Mouse (Mus musculus): ENCODE data around the gene Slc25a11.
A peak's percentile ranks its signal among the peaks of the same experiment; 100 is the strongest.

Slc25a11 gene

GRCm38 (mm10) chr11:70646691-70647650 lies at the start of gene Slc25a11, which contains the start of gene Rnf167:
TSS of gene Slc25a11 (minus strand) at chr11:70647479.
TSS of gene Rnf167 (plus strand) at chr11:70647235.
- peak; percentile 99 for DNase-seq (ENCODE audit: low read depth, low spot score)

DNA sequence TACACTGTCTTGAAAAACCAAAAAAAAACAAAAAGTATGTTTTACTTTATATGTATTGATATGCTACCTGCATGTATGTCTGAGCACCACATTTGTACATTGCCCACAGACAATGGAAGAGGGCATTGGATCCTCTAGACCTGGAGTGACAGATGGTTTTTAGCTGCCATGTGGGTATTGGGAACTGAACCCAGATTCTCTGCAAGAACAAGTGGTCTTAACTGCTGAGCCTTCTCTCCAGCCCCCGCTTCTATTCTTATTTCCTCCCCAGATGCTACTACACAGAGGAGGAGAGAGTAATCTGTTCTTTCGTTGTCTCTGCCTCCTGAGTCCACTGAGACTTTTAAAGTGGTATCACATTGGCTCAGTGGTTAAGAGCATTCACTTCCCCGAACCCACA lies 46.2 kb upstream of the Slc25a11 start:
- DNase-seq (ENCODE audit: low read depth, low spot score), result no peak

DNA sequence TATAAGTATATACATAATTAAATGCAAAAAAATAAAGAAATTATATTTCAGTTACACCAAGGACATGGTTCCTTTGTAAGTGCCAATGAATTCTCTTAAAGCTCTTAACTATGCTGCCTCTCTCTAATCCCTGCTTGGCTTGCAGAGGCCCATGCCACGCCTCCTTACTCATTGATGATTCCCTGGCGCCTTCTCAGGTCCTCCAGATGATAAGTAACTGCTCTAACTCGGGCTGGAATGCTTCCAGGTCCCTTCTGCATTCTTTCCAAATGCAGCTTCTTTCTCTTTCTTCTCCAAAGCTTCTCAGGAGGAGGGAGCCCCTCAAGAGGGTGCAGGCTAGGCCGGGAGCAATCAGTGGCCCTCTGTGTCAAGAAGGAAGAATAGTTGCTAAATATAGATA lies 42.3 kb upstream of the Slc25a11 start:
- no peak for DNase-seq (ENCODE audit: low read depth, low spot score)

GRCm38 (mm10) chr11:70688372-70688771 lies 41.1 kb upstream of the Slc25a11 start:
- no peak for DNase-seq (ENCODE audit: low read depth, low spot score)

GRCm38 (mm10) chr11:70687601-70688199 lies 40.4 kb upstream of the Slc25a11 start, which contains the start of gene Camta2:
TSS of gene Camta2 (minus strand) at chr11:70688105.
- peak; percentile 57 for DNase-seq (ENCODE audit: low read depth, low spot score)

DNA sequence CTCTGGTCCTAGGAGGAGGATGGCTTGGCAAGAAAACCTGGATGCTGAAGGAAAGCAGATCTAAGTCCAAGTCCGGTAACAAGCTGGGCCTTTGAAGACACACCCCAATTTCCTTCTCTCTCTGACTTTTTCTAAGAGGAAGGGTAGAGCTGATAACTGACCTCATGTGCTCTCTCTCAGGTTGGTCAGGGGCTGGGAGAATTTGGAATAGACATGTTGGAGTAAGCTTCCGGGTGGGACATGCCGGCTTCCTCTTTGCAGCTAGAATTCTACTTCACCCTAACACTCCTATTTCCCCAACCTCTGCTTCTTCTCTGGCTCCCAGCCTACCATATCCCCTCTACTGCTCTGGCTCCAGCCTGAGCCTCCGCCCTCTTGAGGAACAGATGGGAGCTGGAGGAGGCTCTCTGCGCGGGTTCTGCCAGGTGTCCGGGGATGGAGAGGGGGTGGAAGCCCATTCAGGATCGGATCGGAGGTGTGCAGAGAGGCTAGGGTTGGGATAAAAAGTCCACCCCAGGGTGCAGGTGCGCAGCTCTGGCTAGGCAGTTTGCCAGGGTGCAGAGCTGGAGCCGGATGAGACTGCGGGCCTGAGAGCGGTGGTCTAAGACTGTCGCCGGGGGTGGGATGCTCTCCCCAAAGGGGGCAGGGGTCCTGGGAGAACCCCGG lies 39.8 kb upstream of the Slc25a11 start:
- DNase-seq (ENCODE audit: low read depth, low spot score), result no peak

DNA sequence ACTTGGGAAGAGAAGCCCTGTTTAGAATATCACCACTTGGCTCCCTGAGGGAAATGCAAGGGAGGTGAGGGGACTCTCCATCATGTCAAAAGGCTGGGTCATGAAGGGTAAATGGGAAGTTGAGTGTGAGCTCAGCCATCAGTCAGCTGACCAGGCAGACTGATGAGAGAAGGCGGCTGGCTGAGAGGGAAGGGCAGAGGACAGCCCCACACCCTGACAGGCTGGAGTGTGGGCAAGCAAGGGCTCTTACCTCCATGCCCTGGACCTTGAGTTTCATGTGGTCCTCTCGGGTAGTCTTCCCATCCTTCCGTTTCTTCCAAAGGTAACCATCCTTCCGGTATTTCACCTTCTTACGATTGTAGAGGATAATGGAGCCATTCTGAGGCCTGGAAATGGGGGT lies 36.4 kb upstream of the Slc25a11 start:
- no peak for DNase-seq (ENCODE audit: low read depth, low spot score)

- peak; percentile 66 for DNase-seq (ENCODE audit: low read depth, low spot score)
Measured at GRCm38 (mm10) chr11:70681897-70682581, 34.8 kb upstream of the Slc25a11 start.

- no peak for DNase-seq (ENCODE audit: low read depth, low spot score)
Measured at GRCm38 (mm10) chr11:70681170-70681569, 33.9 kb upstream of the Slc25a11 start.

DNA sequence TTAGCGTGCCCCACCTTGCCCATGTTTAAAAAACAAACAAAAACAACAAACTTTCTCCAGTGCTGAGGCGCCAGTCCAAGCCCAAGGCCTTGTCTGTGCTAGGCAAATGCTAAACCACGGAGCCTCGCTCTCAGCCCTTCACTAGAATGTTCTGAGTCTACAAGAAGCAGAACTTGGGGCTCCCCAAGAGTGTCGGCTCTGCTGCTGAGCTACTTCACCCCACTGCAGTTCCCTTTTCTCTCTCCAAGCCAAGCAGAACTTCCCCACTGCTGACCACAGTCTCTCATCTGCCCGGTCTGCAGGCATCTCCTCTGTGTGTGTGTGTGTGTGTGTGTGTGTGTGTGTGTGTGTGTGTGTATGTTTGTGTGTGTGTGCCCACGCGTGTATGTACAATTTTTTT lies 32.6 kb upstream of the Slc25a11 start:
- DNase-seq (ENCODE audit: low read depth, low spot score), result no peak

- DNase-seq (ENCODE audit: low read depth, low spot score), result no peak
Measured at GRCm38 (mm10) chr11:70679361-70679760, 32.1 kb upstream of the Slc25a11 start.

- DNase-seq (ENCODE audit: low read depth, low spot score), result no peak
Measured at GRCm38 (mm10) chr11:70678576-70678975, 31.3 kb upstream of the Slc25a11 start.

DNA sequence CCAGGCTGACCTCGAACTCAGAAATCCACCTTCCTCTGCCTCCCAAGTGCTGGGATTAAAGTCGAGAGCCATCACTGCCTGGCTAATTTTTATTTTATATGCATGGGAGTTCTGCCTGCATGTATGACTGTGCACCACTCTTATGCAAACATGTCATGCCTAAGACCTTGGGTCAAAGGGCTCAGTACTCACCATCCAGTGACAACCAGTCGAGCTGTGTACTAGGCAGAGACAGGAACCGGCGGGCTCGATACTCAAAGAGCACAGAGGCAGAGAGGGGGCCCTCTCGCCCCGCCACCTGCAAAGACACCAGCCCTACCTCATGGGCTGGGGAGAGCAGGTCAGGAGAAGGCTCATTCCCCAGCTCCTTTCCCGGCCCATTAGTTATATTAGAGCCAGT lies 30.8 kb upstream of the Slc25a11 start:
- DNase-seq (ENCODE audit: low read depth, low spot score), result no peak

GRCm38 (mm10) chr11:70674501-70674900 lies 27.2 kb upstream of the Slc25a11 start:
- no peak for DNase-seq (ENCODE audit: low read depth, low spot score)

- DNase-seq (ENCODE audit: low read depth, low spot score), result no peak
Measured at GRCm38 (mm10) chr11:70674014-70674413, 26.7 kb upstream of the Slc25a11 start.

- peak; percentile 29 for DNase-seq (ENCODE audit: low read depth, low spot score)
Measured at GRCm38 (mm10) chr11:70671333-70672047, 24.2 kb upstream of the Slc25a11 start.

DNA sequence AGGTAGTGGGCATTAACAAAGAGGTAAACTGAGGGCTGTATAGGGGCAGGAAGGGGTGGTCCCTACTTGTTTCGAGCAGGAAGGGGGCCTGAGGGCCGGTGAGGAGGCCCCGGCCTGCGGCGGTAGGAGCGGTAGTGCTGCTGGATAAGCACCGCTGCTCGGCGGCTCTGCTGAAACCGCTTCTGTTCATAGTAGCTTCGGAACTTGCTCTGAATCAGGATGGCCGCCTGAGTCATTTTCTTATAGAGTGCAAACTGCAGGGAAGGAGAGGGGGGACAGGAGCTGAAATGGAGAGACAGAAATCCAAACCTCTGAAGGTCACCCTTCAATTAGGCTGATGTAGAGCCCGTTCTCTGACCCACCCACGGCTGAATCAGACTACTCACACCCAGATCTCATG lies 23.2 kb upstream of the Slc25a11 start:
- DNase-seq (ENCODE audit: low read depth, low spot score), result no peak

DNA sequence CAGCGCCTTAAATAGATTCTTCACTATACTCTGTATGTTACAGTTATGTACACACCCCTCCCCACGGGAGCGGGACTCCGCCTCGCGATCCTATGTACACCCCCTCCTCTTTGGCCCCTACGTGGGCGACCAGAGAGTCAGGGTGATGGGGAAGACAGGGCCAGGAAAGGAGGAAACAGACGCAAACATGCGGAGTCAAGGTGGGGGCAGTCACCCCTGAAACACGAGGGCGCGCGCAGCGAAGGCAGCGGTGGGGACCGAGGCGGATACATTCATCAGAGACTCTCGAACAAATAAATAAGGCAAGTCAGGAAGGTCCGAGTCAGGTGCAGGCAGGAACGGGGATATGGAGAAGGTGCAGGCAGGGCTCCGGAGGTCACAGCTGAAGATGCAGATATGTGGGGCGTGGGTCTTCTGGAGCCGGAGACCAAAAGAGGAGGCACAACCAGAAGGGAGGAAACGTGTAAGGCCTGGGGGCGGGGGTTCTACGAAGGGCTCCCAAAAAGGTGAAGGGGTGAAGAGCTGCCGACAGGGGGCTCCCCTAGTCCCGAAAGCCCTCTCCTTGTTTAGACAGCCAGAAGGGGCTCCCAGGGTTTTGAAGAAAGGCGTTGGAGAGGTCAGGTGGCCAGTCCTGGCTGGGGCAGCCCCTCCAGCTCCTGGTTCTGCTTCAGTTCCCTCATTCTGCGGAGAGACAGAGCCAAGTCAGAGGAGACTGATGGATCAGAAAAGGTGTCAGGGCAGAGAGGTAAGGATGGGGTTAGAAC lies 22.5 kb upstream of the Slc25a11 start:
- no peak for DNase-seq (ENCODE audit: low read depth, low spot score)

- DNase-seq (ENCODE audit: low read depth, low spot score), result peak; percentile 96
Measured at GRCm38 (mm10) chr11:70668771-70669505, 21.7 kb upstream of the Slc25a11 start, which contains the start of gene Spag7. TSS of gene Spag7 (minus strand) at chr11:70669416.

Data from retina, postnatal 7 days (tissue).